Mouse (Mus musculus): ENCODE results near the gene Gm3532.
"Not testable (repeated sequence)": the region's sequence is repeated elsewhere in the genome, so short reads cannot be mapped to it uniquely, and the experiment has no call there.

Gm3532 gene

GRCm38 (mm10) chr14:5538196-5538595 is at the start of gene Gm3532:
Gene Gm3532 (plus strand): TSS chr14:5538496.
- DNase-seq (ENCODE audit: low spot score): not testable (repeated sequence)

- DNase-seq (ENCODE audit: low spot score): not testable (repeated sequence)
Observed at GRCm38 (mm10) chr14:5501374-5501773, 36.9 kb upstream of the Gm3532 start, which contains the start of gene Gm3488. Gene Gm3488 (plus strand): TSS chr14:5501674.
